Mouse (Mus musculus): ENCODE measurements around the gene Arhgef3.

The Arhgef3 gene

GRCm38 (mm10) chr14:27268986-27269700 lies 154.4 kb downstream of the Arhgef3 start:
- DNase-seq (ENCODE audit: low read depth, low spot score): no peak

- no peak for DNase-seq (ENCODE audit: low read depth, low spot score)
These were observed 155.1 kb downstream of the Arhgef3 start for GRCm38 (mm10) chr14:27269836-27270235.

GRCm38 (mm10) chr14:27270466-27270865 lies 155.8 kb downstream of the Arhgef3 start:
- no peak for DNase-seq (ENCODE audit: low read depth, low spot score)

- no peak for DNase-seq (ENCODE audit: low read depth, low spot score)
These were observed 156.8 kb downstream of the Arhgef3 start for GRCm38 (mm10) chr14:27271371-27272071.

GRCm38 (mm10) chr14:27272072-27272834 lies 157.6 kb downstream of the Arhgef3 start:
- DNase-seq (ENCODE audit: low read depth, low spot score): no peak

- DNase-seq (ENCODE audit: low read depth, low spot score): no peak
These were observed 158.1 kb downstream of the Arhgef3 start for GRCm38 (mm10) chr14:27272835-27273138.

GRCm38 (mm10) chr14:27273169-27273568 lies 158.5 kb downstream of the Arhgef3 start:
- no peak for DNase-seq (ENCODE audit: low read depth, low spot score)

- DNase-seq (ENCODE audit: low read depth, low spot score): no peak
These were observed 162.6 kb downstream of the Arhgef3 start for GRCm38 (mm10) chr14:27277259-27277658.

GRCm38 (mm10) chr14:27280201-27280890 lies 165.6 kb downstream of the Arhgef3 start:
- DNase-seq (ENCODE audit: low read depth, low spot score): no peak

- no peak for DNase-seq (ENCODE audit: low read depth, low spot score)
These were observed 169.3 kb downstream of the Arhgef3 start for GRCm38 (mm10) chr14:27283956-27284355.

- DNase-seq (ENCODE audit: low read depth, low spot score): peak; percentile 84
These were observed 171.5 kb downstream of the Arhgef3 start for GRCm38 (mm10) chr14:27286202-27286601.

GRCm38 (mm10) chr14:27289053-27289452 lies 174.4 kb downstream of the Arhgef3 start:
- no peak for DNase-seq (ENCODE audit: low read depth, low spot score)

- DNase-seq (ENCODE audit: low read depth, low spot score): no peak
These were observed 177.4 kb downstream of the Arhgef3 start for GRCm38 (mm10) chr14:27292101-27292500.

GRCm38 (mm10) chr14:27295821-27296220 lies 181.1 kb downstream of the Arhgef3 start:
- no peak for DNase-seq (ENCODE audit: low read depth, low spot score)

- no peak for DNase-seq (ENCODE audit: low read depth, low spot score)
These were observed 182.3 kb downstream of the Arhgef3 start for GRCm38 (mm10) chr14:27296987-27297386.

GRCm38 (mm10) chr14:27298875-27299274 lies 184.2 kb downstream of the Arhgef3 start:
- DNase-seq (ENCODE audit: low read depth, low spot score): no peak

GRCm38 (mm10) chr14:27299705-27300104 lies 185.0 kb downstream of the Arhgef3 start:
- DNase-seq (ENCODE audit: low read depth, low spot score): no peak

GRCm38 (mm10) chr14:27301768-27302499 lies 187.2 kb downstream of the Arhgef3 start:
- no peak for DNase-seq (ENCODE audit: low read depth, low spot score)

- no peak for DNase-seq (ENCODE audit: low read depth, low spot score)
These were observed 188.6 kb downstream of the Arhgef3 start for GRCm38 (mm10) chr14:27303294-27303693.

GRCm38 (mm10) chr14:27304408-27304807 lies 189.7 kb downstream of the Arhgef3 start:
- no peak for DNase-seq (ENCODE audit: low read depth, low spot score)

- no peak for DNase-seq (ENCODE audit: low read depth, low spot score)
These were observed 194.1 kb downstream of the Arhgef3 start for GRCm38 (mm10) chr14:27308761-27309160.
